Mouse (Mus musculus): Measurements from ENCODE around the gene Vtn. TPM values are rescaled to one million over a fixed set of nuclear protein-coding genes. Genes with fewer than 3 reads are reported as not detected.
"Not testable (repeated sequence)": the region's sequence is repeated elsewhere in the genome, so short reads cannot be mapped to it uniquely, and the experiment has no call there.

Gene Vtn
- total RNA-seq, 2 experiments from 2014 or later, result 71.6 to 75.3 TPM

- intact Hi-C loops (cut with DNase I), result no loop called here
- no peak for DNase-seq (ENCODE audit: low spot score in 2 of 2)
Observed at GRCm38 (mm10) chr11:78528714-78529113, 29.8 kb downstream of the Vtn start.

GRCm38 (mm10) chr11:78530001-78530400 lies 31.1 kb downstream of the Vtn start:
- DNase-seq (ENCODE audit: low spot score in 2 of 2), result no peak
- intact Hi-C loops (cut with DNase I), result no loop called here

GRCm38 (mm10) chr11:78531046-78531445 lies 32.2 kb downstream of the Vtn start:
- no peak for DNase-seq (ENCODE audit: low spot score in 2 of 2)
- intact Hi-C loops (cut with DNase I), result no loop called here

GRCm38 (mm10) chr11:78531515-78531914 lies 32.6 kb downstream of the Vtn start:
- DNase-seq (ENCODE audit: low spot score in 2 of 2); intact Hi-C loops (cut with DNase I): not testable (repeated sequence)

- intact Hi-C loops (cut with DNase I), result no loop called here
- no peak for DNase-seq (ENCODE audit: low spot score in 2 of 2)
Observed at GRCm38 (mm10) chr11:78534516-78534915, 35.6 kb downstream of the Vtn start.

- intact Hi-C loops (cut with DNase I), result loop anchor here (1.0 kb wide), 2 partner anchors 15 to 23 kb away; partner anchors contain the start of genes Poldip2, Tmem199 and Tmem97
- peak in 1 of 2 experiments; percentile 39 for DNase-seq (ENCODE audit: low spot score in 2 of 2)
Observed at GRCm38 (mm10) chr11:78535376-78536079, 36.6 kb downstream of the Vtn start.

GRCm38 (mm10) chr11:78536080-78536689 lies 37.3 kb downstream of the Vtn start, which contains the start of the genes Tnfaip1 and Ift20:
Gene Tnfaip1 (minus strand): TSS chr11:78536332.
Gene Ift20 (plus strand): TSS chr11:78536361.
- peak; percentile 97 to 100 for DNase-seq (ENCODE audit: low spot score in 2 of 2)
- intact Hi-C loops (cut with DNase I), result loop anchor here (1.0 kb wide), 2 partner anchors 14 to 24 kb away; partner anchors contain the start of genes Poldip2, Tmem199 and Tmem97

- intact Hi-C loops (cut with DNase I), result loop anchor here (1.0 kb wide), 2 partner anchors 14 to 24 kb away; partner anchors contain the start of genes Poldip2, Tmem199 and Tmem97
- no peak for DNase-seq (ENCODE audit: low spot score in 2 of 2)
Observed at GRCm38 (mm10) chr11:78536690-78537084, 37.8 kb downstream of the Vtn start.

- DNase-seq (ENCODE audit: low spot score in 2 of 2), result no peak
- intact Hi-C loops (cut with DNase I), result no loop called here
Observed at GRCm38 (mm10) chr11:78540358-78540757, 41.5 kb downstream of the Vtn start.

- no peak for DNase-seq (ENCODE audit: low spot score in 2 of 2)
- intact Hi-C loops (cut with DNase I), result no loop called here
Observed at GRCm38 (mm10) chr11:78544449-78545111, 45.7 kb downstream of the Vtn start.

- intact Hi-C loops (cut with DNase I), result no loop called here
- DNase-seq (ENCODE audit: low spot score in 2 of 2), result no peak
Observed at GRCm38 (mm10) chr11:78545181-78545580, 46.3 kb downstream of the Vtn start.

- intact Hi-C loops (cut with DNase I), result no loop called here
- no peak for DNase-seq (ENCODE audit: low spot score in 2 of 2)
Observed at GRCm38 (mm10) chr11:78547718-78548460, 49.0 kb downstream of the Vtn start.

GRCm38 (mm10) chr11:78549491-78549987 lies 50.6 kb downstream of the Vtn start:
- no peak for DNase-seq (ENCODE audit: low spot score in 2 of 2)
- intact Hi-C loops (cut with DNase I), result no loop called here

- intact Hi-C loops (cut with DNase I), result loop anchor here (1.0 kb wide), 1 partner anchor 14 kb away; the partner anchor contains the start of genes Ift20 and Tnfaip1
- peak; percentile 96 to 99 for DNase-seq (ENCODE audit: low spot score in 2 of 2)
Observed at GRCm38 (mm10) chr11:78550168-78551058, 51.5 kb downstream of the Vtn start, which contains the start of gene Tmem97. Gene Tmem97 (minus strand): TSS chr11:78550777.

GRCm38 (mm10) chr11:78551059-78551398 lies 52.1 kb downstream of the Vtn start:
- no peak for DNase-seq (ENCODE audit: low spot score in 2 of 2)
- intact Hi-C loops (cut with DNase I), result no loop called here
